Mouse (Mus musculus) small intestine, adult 2 months (tissue): ENCODE results near the gene Cdh23. TPM values are rescaled to one million over a fixed set of nuclear protein-coding genes. Genes with fewer than 3 reads are reported as not detected.

Experiments
- H3K27ac ChIP-seq: fragments of 200-500 bp; 2 replicates; pipeline ENCODE4 v1.5.1; 2012; ENCODE audit warnings: low read depth, low read length, control low read depth, inconsistent platforms; ENCODE audit not compliant: insufficient read depth
- H3K27me3 ChIP-seq: fragments of 200-500 bp; 2 replicates; pipeline ENCODE4 v1.6.1; 2012; ENCODE audit warnings: mild to moderate bottlenecking, moderate library complexity, low read length, inconsistent platforms; ENCODE audit not compliant: control insufficient read depth, insufficient read depth
- H3K36me3 ChIP-seq: fragments of 200-500 bp; 2 replicates; pipeline ENCODE4 v1.6.1; 2012; ENCODE audit warnings: mild to moderate bottlenecking, low read length, control low read depth, inconsistent platforms; ENCODE audit not compliant: control insufficient read depth, insufficient read depth
- H3K4me1 ChIP-seq: fragments of 200-500 bp; 2 replicates; pipeline ENCODE4 v1.6.1; 2012; ENCODE audit warnings: low read length, inconsistent platforms, mixed read lengths; ENCODE audit not compliant: control insufficient read depth, insufficient read depth, insufficient read length
- H3K4me3 ChIP-seq: fragments of 200-500 bp; 2 replicates; pipeline ENCODE4 v1.5.1; 2012; ENCODE audit warnings: low read depth, mild to moderate bottlenecking, control low read depth, inconsistent platforms, low read length, moderate library complexity
- CTCF ChIP-seq: fragments of 200-500 bp; IDR thresholded peaks from 2 replicates; pipeline ENCODE4 v1.5.1; 2012; ENCODE audit warnings: low read depth, mild to moderate bottlenecking, control low read depth, inconsistent platforms, low read length, moderate library complexity, mixed read lengths; ENCODE audit not compliant: insufficient replicate concordance, insufficient read length; ENCODE audit errors: extremely low read depth
- POLR2A ChIP-seq: fragments of 200-500 bp; IDR thresholded peaks from 2 replicates; pipeline ENCODE4 v1.6.1; 2012; ENCODE audit warnings: low read depth, mild to moderate bottlenecking, control low read depth, inconsistent platforms, low read length, moderate library complexity
- WGBS: fragments of 180-500 bp; shearing (Covaris S2); methylation state at CpG from one replicate; pipeline ENCODE4 v1.1.7; 2018; 5-methylcytosine and 5-hydroxymethylcytosine counted together
- polyA plus RNA-seq: library from polyadenylated mRNA; depleted of rRNA; stranded (reverse); fragments of >200 nt; gene quantifications from 2 replicates; pipeline ENCODE4 v1.2.3, GENCODE M21; 2012

Cdh23 gene
- polyA plus RNA-seq, 1 experiment, result 0.35 TPM

GRCm38 (mm10) chr10:60473782-60474322 is 222.4 kb downstream of the Cdh23 start:
- no peaks in the 10 kb centered on the region for H3K4me1 ChIP-seq
- no peak overlapping the region for H3K27ac ChIP-seq
- H3K4me3 ChIP-seq, result no peak overlapping the region
- H3K27me3 ChIP-seq, result no peaks in the 10 kb centered on the region
- 63% methylated on average over 9 of the region's 9 CpGs for WGBS
- TF ChIP-seq CTCF (no peak), POLR2A (no peak)
- no peaks in the 10 kb centered on the region for H3K36me3 ChIP-seq

GRCm38 (mm10) chr10:60467752-60468151 is 228.5 kb downstream of the Cdh23 start:
- Histone ChIP-seq H3K4me1 (no peaks in the 10 kb centered on the region), H3K36me3 (no peaks in the 10 kb centered on the region), H3K27ac (no peak overlapping the region), H3K27me3 (no peaks in the 10 kb centered on the region), H3K4me3 (no peak overlapping the region)
- TF ChIP-seq POLR2A (no peak), CTCF (no peak)
- WGBS, result 55% methylated on average over 4 of the region's 4 CpGs

GRCm38 (mm10) chr10:60463953-60464647 is 232.2 kb downstream of the Cdh23 start:
- no peak overlapping the region for H3K27ac ChIP-seq
- 52% methylated on average over 13 of the region's 13 CpGs for WGBS
- no peak overlapping the region for H3K4me3 ChIP-seq

GRCm38 (mm10) chr10:60456662-60457397 is 239.5 kb downstream of the Cdh23 start:
- no peaks in the 10 kb centered on the region for H3K4me1 ChIP-seq
- 45% methylated on average over 8 of the region's 8 CpGs for WGBS
- TF ChIP-seq CTCF (no peak), POLR2A (no peak)
- no peaks in the 10 kb centered on the region for H3K36me3 ChIP-seq
- H3K27me3 ChIP-seq, result no peaks in the 10 kb centered on the region
- H3K4me3 ChIP-seq, result no peak overlapping the region
- H3K27ac ChIP-seq, result no peak overlapping the region

More at GRCm38 (mm10) chr10:60463953-60464647, 232.2 kb downstream of the Cdh23 start:
- no peaks in the 10 kb centered on the region for H3K27me3 ChIP-seq
- TF ChIP-seq POLR2A, result no peak
- no peak for TF ChIP-seq CTCF
- no peaks in the 10 kb centered on the region for H3K4me1 ChIP-seq
- no peaks in the 10 kb centered on the region for H3K36me3 ChIP-seq

GRCm38 (mm10) chr10:60455193-60455592 is 241.1 kb downstream of the Cdh23 start:
- TF ChIP-seq CTCF (no peak), POLR2A (no peak)
- Histone ChIP-seq H3K36me3 (no peaks in the 10 kb centered on the region), H3K4me1 (no peaks in the 10 kb centered on the region), H3K27ac (no peak overlapping the region), H3K27me3 (no peaks in the 10 kb centered on the region), H3K4me3 (no peak overlapping the region)
- 24% methylated on average over 8 of the region's 8 CpGs for WGBS

GRCm38 (mm10) chr10:60447186-60447585 is 249.1 kb downstream of the Cdh23 start:
- Histone ChIP-seq H3K4me1 (no peaks in the 10 kb centered on the region), H3K36me3 (no peaks in the 10 kb centered on the region), H3K4me3 (no peak overlapping the region), H3K27ac (no peak overlapping the region), H3K27me3 (no peaks in the 10 kb centered on the region)
- TF ChIP-seq POLR2A (no peak), CTCF (no peak)
- 77% methylated on average over 12 of the region's 12 CpGs for WGBS

GRCm38 (mm10) chr10:60445031-60445593 is 251.2 kb downstream of the Cdh23 start:
- no peak for TF ChIP-seq CTCF
- no peak for TF ChIP-seq POLR2A
- H3K4me3 ChIP-seq, result no peak overlapping the region

More at GRCm38 (mm10) chr10:60445031-60445593, 251.2 kb downstream of the Cdh23 start:
- Histone ChIP-seq H3K27ac (no peak overlapping the region), H3K27me3 (no peaks in the 10 kb centered on the region), H3K4me1 (no peaks in the 10 kb centered on the region), H3K36me3 (no peaks in the 10 kb centered on the region)
- WGBS, result 57% methylated on average over 8 of the region's 8 CpGs
